Mouse (Mus musculus) limb, embryonic 14.5 days (tissue): ENCODE results near the gene Mdh2. TPM values are rescaled to one million over a fixed set of nuclear protein-coding genes. Genes with fewer than 3 reads are reported as not detected.

Experiments used
- ATAC-seq: fragments of 200-750 bp; cut with Nextera tagmentation; 2 replicates; pipeline ENCODE4 v1.8.0; 2017; ENCODE audit warnings: low read depth, moderate number of reproducible peaks, moderate TSS enrichment; ENCODE audit not compliant: low FRiP score
- DNase-seq: peaks from one replicate; pipeline ENCODE4 v3.0.0-alpha.2; 2015; ENCODE audit warnings: low spot score
- H3K27ac ChIP-seq: fragments of 300-500 bp; sonication (generic); replicated peaks from 2 replicates; pipeline ENCODE4 v1.5.1; 2014; ENCODE audit warnings: low read depth, mild to moderate bottlenecking, low read length, moderate library complexity, mixed read lengths
- H3K27me3 ChIP-seq: fragments of 300-500 bp; sonication (generic); 2 replicates; pipeline ENCODE4 v1.6.1; 2014; ENCODE audit warnings: low read length, mixed read lengths; ENCODE audit not compliant: control insufficient read depth, insufficient read depth
- H3K36me3 ChIP-seq: fragments of 300-500 bp; sonication (generic); 2 replicates; pipeline ENCODE4 v1.6.1; 2014; ENCODE audit warnings: mild to moderate bottlenecking, low read length, moderate library complexity, mixed read lengths; ENCODE audit not compliant: control insufficient read depth, insufficient read depth
- H3K4me1 ChIP-seq: fragments of 300-500 bp; sonication (generic); 2 replicates; pipeline ENCODE4 v1.6.1; 2014; ENCODE audit warnings: antibody characterized with exemption, low read length, mixed read lengths; ENCODE audit not compliant: control insufficient read depth, insufficient read depth
- H3K4me2 ChIP-seq: fragments of 300-500 bp; sonication (generic); replicated peaks from 2 replicates; pipeline ENCODE4 v1.6.1; 2014; ENCODE audit warnings: low read depth, mild to moderate bottlenecking, low read length, moderate library complexity; ENCODE audit not compliant: severe bottlenecking
- H3K4me3 ChIP-seq: fragments of 300-500 bp; sonication (generic); replicated peaks from 2 replicates; pipeline ENCODE4 v1.5.1; 2014; ENCODE audit warnings: low read length
- H3K9ac ChIP-seq: fragments of 300-500 bp; sonication (generic); 2 replicates; pipeline ENCODE4 v1.6.1; 2014; ENCODE audit warnings: mild to moderate bottlenecking, low read depth, low read length, moderate library complexity; ENCODE audit not compliant: severe bottlenecking
- H3K9me3 ChIP-seq: fragments of 300-500 bp; sonication (generic); 2 replicates; pipeline ENCODE4 v1.6.1; 2016; ENCODE audit warnings: low read length; ENCODE audit not compliant: control insufficient read depth
- POLR2A ChIP-seq: fragments of 200-500 bp; IDR thresholded peaks from 2 replicates; pipeline ENCODE4 v1.8.0; 2012; ENCODE audit warnings: inconsistent platforms, mild to moderate bottlenecking, moderate library complexity, borderline replicate concordance; ENCODE audit not compliant: insufficient read depth, insufficient read length; ENCODE audit errors: extremely low read depth
- WGBS: fragments of 180-500 bp; shearing (Covaris S2); extraction: QIAGEN DNeasy Blood & Tissue Kit; methylation state at CpG from one replicate; pipeline ENCODE4 v1.1.7; 2014; 5-methylcytosine and 5-hydroxymethylcytosine counted together
- polyA plus RNA-seq, 2 experiments: library from polyadenylated mRNA; depleted of rRNA in 1 of 2; stranded (reverse) in 1 of 2; unstranded in 1 of 2; fragments of >200 nt; fragmentation: Nextera tagmentation in 1 of 2; extraction: Ambion mirVana in 1 of 2; gene quantifications; 2 replicates each; pipeline versions ENCODE4 v1.2.1 to v1.2.3; 2012 to 2014

Mdh2 gene
- polyA plus RNA-seq, 2 experiments = 339 to 429 TPM

GRCm38 (mm10) chr5:135738266-135738665, 40.0 kb upstream of the Mdh2 start:
- no peak for ATAC-seq
- DNase-seq = no peak
- WGBS = 20% methylated on average over 6 of the region's 6 CpGs
- Histone ChIP-seq H3K36me3 (peaks cover 46% of the 10 kb centered on the region), H3K4me1 (peaks cover 6% of the 10 kb centered on the region; the same call in 1 of the 2 replicates), H3K27me3 (no peaks in the 10 kb centered on the region), H3K9me3 (no peaks in the 10 kb centered on the region), H3K27ac (no peak overlapping the region), H3K4me3 (no peak overlapping the region), H3K4me2 (no peak overlapping the region), H3K9ac (no peak overlapping the region)
- no peak for TF ChIP-seq POLR2A

DNA sequence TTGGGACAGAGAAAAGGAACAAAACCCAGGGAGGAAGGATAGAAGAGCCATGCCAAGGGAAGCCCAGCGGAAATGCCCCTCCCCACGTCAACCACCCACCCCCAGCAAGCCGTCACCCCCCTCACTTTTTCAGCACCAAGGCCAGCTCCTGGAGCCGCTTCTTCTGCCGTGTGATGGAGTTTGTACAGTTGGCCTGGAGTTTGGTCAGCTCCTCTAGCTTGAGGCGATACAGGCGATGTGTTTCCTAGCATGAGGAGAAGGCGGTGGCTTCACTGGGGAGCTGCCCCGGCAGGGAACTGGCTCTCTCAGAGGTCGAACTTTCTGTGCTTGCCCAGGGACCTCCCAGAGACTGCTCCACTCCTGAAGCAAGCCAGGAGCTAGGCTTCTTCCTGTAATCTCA, 36.1 kb upstream of the Mdh2 start:
- no peak overlapping the region for H3K9ac ChIP-seq
- H3K36me3 ChIP-seq = peaks cover 7% of the 10 kb centered on the region; the same call in 1 of the 2 replicates
- DNase-seq = no peak
- ATAC-seq = no peak
- 59% methylated on average over 10 of the region's 10 CpGs for WGBS
- no peaks in the 10 kb centered on the region for H3K9me3 ChIP-seq
- no peak overlapping the region for H3K4me3 ChIP-seq
- TF ChIP-seq POLR2A = no peak
- H3K4me1 ChIP-seq = peaks cover 13% of the 10 kb centered on the region; the same call in 1 of the 2 replicates
- H3K27ac ChIP-seq = no peak overlapping the region
- no peak overlapping the region for H3K4me2 ChIP-seq
- H3K27me3 ChIP-seq = no peaks in the 10 kb centered on the region

GRCm38 (mm10) chr5:135742941-135743740, 35.1 kb upstream of the Mdh2 start:
- 18% methylated on average over 18 of the region's 18 CpGs for WGBS
- Histone ChIP-seq H3K27ac (no peak overlapping the region), H3K9me3 (no peaks in the 10 kb centered on the region; the same call in 1 of the 2 replicates), H3K36me3 (peaks cover 3% of the 10 kb centered on the region; the same call in 1 of the 2 replicates), H3K27me3 (no peaks in the 10 kb centered on the region), H3K9ac (peak overlapping the region; percentile 67), H3K4me2 (peak overlapping the region; percentile 82), H3K4me1 (peaks cover 13% of the 10 kb centered on the region; the same call in 1 of the 2 replicates), H3K4me3 (peak overlapping the region; percentile 83)
- ATAC-seq (no peak), DNase-seq (no peak)
- no peak for TF ChIP-seq POLR2A

GRCm38 (mm10) chr5:135743741-135744609, 34.3 kb upstream of the Mdh2 start, which contains the start of gene Tmem120a:
Tmem120a (minus strand) TSS chr5:135744448.
- no peaks in the 10 kb centered on the region for H3K27me3 ChIP-seq
- 0 out of 2 replicates have a peak, but pooled peaks have one; percentile 30 for TF ChIP-seq POLR2A
- peaks cover 13% of the 10 kb centered on the region; the same call in 1 of the 2 replicates for H3K4me1 ChIP-seq
- peak within 1 kb of the TSS; percentile 83 for H3K4me3 ChIP-seq
- H3K9me3 ChIP-seq = no peaks in the 10 kb centered on the region; the same call in 1 of the 2 replicates
- ATAC-seq = peak; percentile 97
- no peaks in the 10 kb centered on the region; the same call in 1 of the 2 replicates for H3K36me3 ChIP-seq
- WGBS = under 1% methylated on average over 50 of the region's 60 CpGs
- peak within 1 kb of the TSS; percentile 67 for H3K9ac ChIP-seq
- peak within 1 kb of the TSS; percentile 82 for H3K4me2 ChIP-seq
- peak; percentile 95 for DNase-seq
- H3K27ac ChIP-seq = peak within 1 kb of the TSS; percentile 58; the same call in 1 of the 2 replicates

DNA sequence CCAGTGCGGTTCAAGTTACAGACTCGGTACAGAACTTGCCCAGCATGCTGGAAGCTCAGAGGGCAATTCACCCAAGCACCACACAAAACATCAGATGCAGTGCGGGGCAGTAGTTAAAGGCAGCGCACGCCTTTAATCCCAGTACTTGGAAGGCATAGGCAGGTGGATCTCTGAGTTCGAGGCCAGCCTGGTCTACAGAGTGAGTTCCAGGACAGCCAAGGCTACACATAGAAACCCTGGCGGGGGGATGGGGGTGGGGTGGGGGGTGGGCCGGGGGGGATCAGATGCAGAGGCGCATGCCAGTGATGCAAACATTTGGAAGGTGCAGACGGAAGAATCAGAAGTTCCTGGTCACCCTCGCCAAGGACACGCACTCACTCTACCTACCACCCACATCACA, 33.5 kb upstream of the Mdh2 start:
- ATAC-seq (no peak), DNase-seq (no peak)
- peak overlapping the region; percentile 82 for H3K4me2 ChIP-seq
- TF ChIP-seq POLR2A = no peak
- peaks cover 13% of the 10 kb centered on the region; the same call in 1 of the 2 replicates for H3K4me1 ChIP-seq
- peak overlapping the region; percentile 83 for H3K4me3 ChIP-seq
- WGBS = 19% methylated on average over 12 of the region's 12 CpGs
- peak overlapping the region; percentile 43 for H3K9ac ChIP-seq
- no peaks in the 10 kb centered on the region; the same call in 1 of the 2 replicates for H3K9me3 ChIP-seq
- H3K27ac ChIP-seq = 0 out of 2 replicates have a peak overlapping the region, but pooled peaks have one; percentile 58
- no peaks in the 10 kb centered on the region for H3K27me3 ChIP-seq
- no peaks in the 10 kb centered on the region; the same call in 1 of the 2 replicates for H3K36me3 ChIP-seq
